Mouse (Mus musculus): Measurements from ENCODE around the gene Grm8.

- TF ChIP-seq POLR2A (IDR thresholded peaks at IDR 0.05; ENCODE audit: borderline replicate concordance, extremely low read depth, insufficient read depth, insufficient read length, poor library complexity, severe bottlenecking) (no peak), CTCF (IDR thresholded peaks at IDR 0.05; ENCODE audit: borderline replicate concordance, extremely low read depth, insufficient read depth, insufficient read length) (no peak)
Measured at GRCm38 (mm10) chr6:27348272-27348671, 786.7 kb downstream of the Grm8 start.
